Mouse (Mus musculus) c-Kit-positive CD71-positive TER-119-negative erythroid progenitor cells, embryonic 14.5 days (primary cell): ENCODE measurements at regions not wholly inside any gene's neighbourhood (a gene's known extent, or its start where the extent isn't known, plus 50 kb on each side); places are given as distances from the start of the nearest gene placed in this dataset.
A peak's percentile ranks its signal among the peaks of the same experiment; 100 is the strongest.
"Not testable (repeated sequence)": the region's sequence is repeated elsewhere in the genome, so short reads cannot be mapped to it uniquely, and the experiment has no call there.

Experiments used
- DNase-seq: peaks from one replicate; pipeline ENCODE4 v3.0.0-alpha.2; 2013; ENCODE audit warnings: low read depth

DNA sequence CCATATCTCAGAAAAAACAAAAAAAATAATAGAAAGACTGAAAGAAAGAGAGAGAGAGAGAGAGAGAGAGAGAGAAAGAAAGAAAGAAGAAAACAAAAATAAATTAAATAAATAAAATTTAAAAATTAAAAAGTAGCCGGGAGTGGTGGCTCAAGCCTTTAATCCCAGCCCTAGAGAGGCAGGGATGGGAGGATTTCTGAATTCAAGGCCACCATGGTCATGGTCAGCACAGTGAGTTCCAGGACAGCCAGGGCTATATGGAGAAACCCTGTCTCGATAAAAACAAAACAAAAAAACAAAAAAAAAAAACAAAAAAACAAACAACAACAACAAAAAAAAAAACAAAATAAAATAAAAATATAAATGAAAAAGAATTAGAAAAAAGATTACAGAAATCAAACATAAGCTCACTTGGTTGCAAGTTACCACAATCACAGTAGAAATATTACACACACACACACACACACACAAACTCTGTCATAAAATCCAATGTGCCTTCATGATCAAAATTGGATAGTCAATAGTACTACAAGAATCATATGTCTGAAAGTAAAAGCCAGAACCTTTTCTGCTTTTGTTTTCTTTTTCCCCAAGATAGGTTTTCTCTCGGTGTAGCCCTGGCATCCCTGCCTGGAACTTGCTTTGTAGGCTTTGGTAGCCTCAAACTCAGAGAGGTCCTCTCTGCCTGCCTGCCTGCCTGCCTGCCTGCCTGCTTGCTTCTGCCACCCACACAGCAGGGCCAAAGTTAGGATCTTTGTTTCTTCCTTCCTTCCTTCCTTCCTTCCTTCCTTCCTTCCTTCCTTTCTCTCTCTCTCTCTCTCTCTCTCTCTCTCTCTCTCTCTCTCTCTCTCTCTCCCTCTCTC is 476.1 kb upstream of the Olfr161 start:
- DNase-seq: peak; percentile 29

DNA sequence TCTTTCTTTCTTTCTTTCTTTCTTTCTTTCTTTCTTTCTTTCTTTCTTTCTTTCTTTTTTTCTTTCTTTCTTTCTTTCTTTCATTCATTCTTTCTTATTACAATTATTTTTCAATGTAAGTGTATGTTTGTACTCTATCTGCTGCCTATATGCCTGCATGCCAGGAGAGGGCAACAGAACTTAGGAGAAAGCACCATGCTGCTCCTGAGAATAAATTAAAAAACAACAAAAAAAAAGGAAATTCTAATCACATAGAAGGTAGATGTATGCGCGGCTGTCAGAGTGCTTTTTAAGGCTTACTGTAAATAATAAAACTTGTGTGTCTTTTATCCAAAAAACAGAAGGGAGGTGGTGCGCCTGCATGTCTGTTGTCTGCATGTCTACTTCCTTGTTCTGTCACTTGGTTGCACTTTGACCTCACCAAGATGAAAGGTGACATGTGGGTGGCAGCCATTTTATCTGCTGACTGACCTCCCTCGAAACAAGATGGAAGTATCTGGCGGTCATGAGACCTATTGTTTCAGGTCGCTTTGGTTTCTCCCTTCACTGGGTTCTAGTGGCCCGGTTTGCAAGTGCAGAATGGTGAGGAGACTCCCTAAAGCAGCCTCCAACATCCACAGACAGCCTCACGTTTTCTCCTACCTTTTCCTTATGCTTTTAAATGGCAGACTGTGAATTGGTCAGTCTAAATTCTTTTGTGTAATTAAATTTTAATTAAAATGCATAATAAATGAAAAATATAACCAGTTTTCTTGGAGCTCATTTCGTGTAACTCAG is 475.3 kb upstream of the Olfr161 start:
- DNase-seq: peak; percentile 71

DNA sequence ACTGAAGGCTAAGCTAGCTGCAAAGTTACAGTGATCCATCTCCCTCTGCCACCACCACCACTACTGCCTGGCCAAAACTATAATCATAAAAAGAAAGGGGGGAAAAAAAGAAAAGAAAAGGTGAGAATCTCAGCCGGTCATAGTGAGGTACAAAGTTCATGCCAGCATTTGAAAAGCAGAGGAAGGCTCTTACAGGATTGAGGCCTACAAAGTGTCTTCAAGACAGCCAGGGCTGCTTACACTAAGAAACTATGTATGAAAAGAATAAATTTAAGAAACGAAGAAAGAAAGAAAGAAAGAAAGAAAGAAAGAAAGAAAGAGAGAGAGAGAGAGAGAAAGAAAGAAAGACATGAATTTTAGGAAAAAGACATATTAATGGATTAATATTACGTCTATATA is 474.7 kb upstream of the Olfr161 start:
- peak; percentile 34 for DNase-seq

DNA sequence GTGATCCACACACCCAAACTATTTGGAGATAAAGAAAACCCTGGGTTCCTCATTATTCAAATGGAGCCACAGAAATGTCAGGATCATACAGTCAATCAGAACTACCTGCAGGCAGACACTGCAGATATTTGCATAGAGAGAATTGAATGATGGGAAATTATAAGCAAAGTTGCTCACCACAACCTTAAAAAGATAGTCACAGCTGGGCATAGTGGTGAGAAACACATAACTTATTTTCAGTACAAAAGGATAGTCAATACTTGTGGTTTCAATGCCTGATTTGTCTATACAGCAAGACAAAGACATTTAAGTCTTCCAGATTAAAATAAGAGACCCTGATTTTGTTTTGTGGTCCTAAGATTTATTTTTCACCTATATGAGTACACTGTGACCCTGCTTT is 469.6 kb upstream of the Olfr161 start:
- DNase-seq: not testable (repeated sequence)

DNA sequence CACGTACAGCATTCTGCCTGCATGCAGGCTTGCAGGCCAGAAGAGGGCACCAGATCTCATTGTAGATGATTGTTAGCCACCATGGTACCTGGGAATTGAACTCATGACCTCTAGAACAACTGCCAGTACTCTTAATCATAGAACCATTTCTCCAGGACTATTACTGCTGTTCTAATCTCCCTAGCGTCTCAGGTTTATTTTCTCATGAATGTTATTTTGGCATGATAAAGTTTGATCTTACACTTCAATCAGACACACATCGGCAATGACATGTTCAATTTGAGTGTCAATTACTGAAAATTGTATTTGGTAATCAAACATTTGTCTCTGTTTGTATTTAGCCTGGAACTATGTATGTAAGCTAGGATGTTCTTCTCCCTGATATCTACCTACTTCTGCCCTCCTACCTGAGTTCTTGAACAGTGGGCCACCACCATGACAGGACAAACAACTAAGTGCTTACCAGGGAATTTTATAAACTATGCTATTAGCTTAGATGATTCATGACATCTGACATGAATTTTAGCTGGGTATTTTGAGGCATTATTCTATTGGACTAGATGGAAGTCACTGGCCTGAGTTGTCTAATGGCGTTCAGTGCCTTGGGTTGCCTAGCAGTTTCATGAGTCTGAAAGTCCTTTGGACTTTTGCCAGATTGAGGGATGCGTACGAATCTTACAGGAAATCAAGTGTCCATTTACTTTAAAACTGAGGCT is 468.5 kb upstream of the Olfr161 start:
- not testable (repeated sequence) for DNase-seq

DNA sequence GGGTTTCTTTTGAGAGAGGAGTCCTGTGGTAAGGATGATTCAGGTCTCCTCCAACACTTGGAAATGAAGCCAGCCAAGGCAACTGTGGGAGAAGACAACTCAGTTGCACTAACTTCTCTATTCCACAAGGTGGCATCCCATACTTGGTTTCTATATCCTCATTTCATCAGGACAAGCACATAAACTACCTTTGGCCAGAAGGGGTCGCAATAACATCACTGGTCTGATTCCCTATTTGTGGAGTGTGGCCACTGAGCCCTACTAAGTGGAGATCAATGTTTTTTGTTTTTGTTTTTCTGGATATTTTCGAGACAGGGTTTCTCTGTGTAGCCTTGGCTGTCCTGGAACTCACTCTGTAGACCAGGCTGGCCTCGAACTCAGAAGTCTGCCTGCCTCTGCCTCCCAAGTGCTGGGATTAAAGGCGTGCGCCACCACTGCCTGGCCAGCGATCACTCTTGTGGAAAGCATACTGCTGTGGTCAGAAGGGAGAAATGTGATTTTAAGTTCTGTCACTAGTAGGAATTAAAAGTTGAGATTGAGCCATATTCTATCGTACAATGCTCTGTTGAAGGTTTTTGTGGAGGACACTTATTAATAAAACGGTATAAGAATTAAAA is 467.9 kb upstream of the Olfr161 start:
- DNase-seq: peak; percentile 55

DNA sequence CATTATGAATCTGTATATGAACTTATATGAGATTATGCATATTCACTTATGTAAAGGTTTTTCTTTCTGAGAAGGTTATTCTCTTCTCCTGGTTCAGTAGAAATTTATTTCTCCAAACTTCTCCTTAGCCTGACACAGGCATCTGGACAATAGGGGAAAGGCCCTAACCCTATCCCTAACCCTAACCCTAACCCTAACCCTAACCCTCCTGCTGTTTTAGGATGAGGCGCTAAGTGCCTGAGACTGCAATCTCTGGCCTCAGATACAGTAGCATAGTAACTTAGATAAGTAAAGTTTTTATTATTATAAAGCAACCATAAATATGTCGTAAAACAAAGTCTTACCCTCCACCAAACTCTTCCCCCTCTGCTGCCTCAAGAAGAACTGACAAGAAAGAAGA is 463.5 kb upstream of the Olfr161 start:
- DNase-seq: not testable (repeated sequence)
